Mouse (Mus musculus) stomach, postnatal 0 days (tissue): ENCODE results near the gene Cisd1. TPM values are rescaled to one million over a fixed set of nuclear protein-coding genes. Genes with fewer than 3 reads are reported as not detected.

Experiments
- ATAC-seq: fragments of 200-750 bp; cut with Nextera tagmentation; 2 replicates; pipeline ENCODE4 v1.8.0; 2017; ENCODE audit not compliant: low FRiP score, low TSS enrichment
- DNase-seq: peaks from one replicate; pipeline ENCODE4 v3.0.0-alpha.2; 2016; ENCODE audit warnings: low spot score
- H3K27ac ChIP-seq: fragments of 300-500 bp; sonication (generic); replicated peaks from 2 replicates; pipeline ENCODE4 v1.5.1; 2014; ENCODE audit warnings: mild to moderate bottlenecking, control low read depth
- H3K27me3 ChIP-seq: fragments of 300-500 bp; sonication (generic); 2 replicates; pipeline ENCODE4 v1.6.1; 2014; ENCODE audit warnings: low read length; ENCODE audit not compliant: control insufficient read depth, insufficient read depth
- H3K36me3 ChIP-seq: fragments of 300-500 bp; sonication (generic); 2 replicates; pipeline ENCODE4 v1.6.1; 2014; ENCODE audit warnings: low read length, mixed read lengths; ENCODE audit not compliant: control insufficient read depth, insufficient read depth
- H3K4me1 ChIP-seq: fragments of 300-500 bp; sonication (generic); replicated peaks from 2 replicates; pipeline ENCODE4 v1.6.1; 2014; ENCODE audit warnings: antibody characterized with exemption; ENCODE audit not compliant: control insufficient read depth, insufficient read depth
- H3K4me2 ChIP-seq: fragments of 300-500 bp; sonication (generic); replicated peaks from 2 replicates; pipeline ENCODE4 v1.6.1; 2014; ENCODE audit warnings: low read depth, mild to moderate bottlenecking, control low read depth, moderate library complexity
- H3K4me3 ChIP-seq: fragments of 300-500 bp; sonication (generic); 2 replicates; pipeline ENCODE4 v1.5.1; 2014; ENCODE audit warnings: low read depth, low read length, control low read depth
- H3K9ac ChIP-seq: fragments of 300-500 bp; sonication (generic); 2 replicates; pipeline ENCODE4 v1.6.1; 2014; ENCODE audit warnings: mild to moderate bottlenecking, low read length, control low read depth, mixed read lengths
- H3K9me3 ChIP-seq: fragments of 300-500 bp; sonication (generic); 2 replicates; pipeline ENCODE4 v1.6.1; 2016; ENCODE audit warnings: low read length; ENCODE audit not compliant: control insufficient read depth
- CTCF ChIP-seq: IDR thresholded peaks from 2 replicates; pipeline ENCODE4 v1.5.1; 2016; ENCODE audit warnings: antibody characterized with exemption, low read depth, mild to moderate bottlenecking, moderate library complexity
- EP300 ChIP-seq: optimal IDR thresholded peaks from 2 replicates; pipeline ENCODE3; 2016; ENCODE audit warnings: antibody characterized with exemption
- WGBS: fragments of 180-500 bp; shearing (Covaris S2); extraction: QIAGEN DNeasy Blood & Tissue Kit; methylation state at CpG from one replicate; pipeline ENCODE4 v1.1.7; 2014; 5-methylcytosine and 5-hydroxymethylcytosine counted together
- polyA plus RNA-seq: library from polyadenylated mRNA; unstranded; fragments of >200 nt; fragmentation: Nextera tagmentation; extraction: Ambion mirVana; gene quantifications from 2 replicates; pipeline ENCODE4 v1.2.1, GENCODE M21; 2015

Gene Cisd1
- polyA plus RNA-seq, 1 experiment from 2014 or later = 147 TPM

DNA sequence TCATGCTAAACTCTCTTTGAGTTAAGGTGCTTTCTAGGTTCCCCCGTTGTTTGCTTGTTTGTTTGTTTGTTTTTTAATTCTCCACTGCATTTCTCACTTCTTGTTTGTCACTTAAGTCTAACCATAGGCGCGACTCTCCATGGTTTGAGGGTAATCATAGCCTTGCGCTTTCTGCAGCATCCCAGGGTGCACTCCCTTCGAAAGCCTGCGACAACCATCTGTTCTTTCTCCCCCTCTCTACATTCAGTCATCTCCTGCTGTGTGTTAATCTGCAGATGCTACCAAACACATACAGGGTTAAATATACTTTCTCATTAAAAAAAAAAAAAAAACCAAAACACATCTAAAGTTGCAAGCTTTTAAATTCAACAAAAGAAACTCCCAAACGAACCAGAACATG is 28.3 kb downstream of the Cisd1 start:
- WGBS = 66% methylated on average over 7 of the region's 7 CpGs
- ATAC-seq (no peak), DNase-seq (no peak)
- Histone ChIP-seq H3K4me3 (no peak overlapping the region), H3K36me3 (no peaks in the 10 kb centered on the region), H3K4me1 (no peaks in the 10 kb centered on the region), H3K9ac (no peak overlapping the region), H3K27ac (no peak overlapping the region), H3K4me2 (no peak overlapping the region), H3K9me3 (no peaks in the 10 kb centered on the region), H3K27me3 (no peaks in the 10 kb centered on the region)
- TF ChIP-seq EP300 = no peak
- TF ChIP-seq CTCF = no peak

DNA sequence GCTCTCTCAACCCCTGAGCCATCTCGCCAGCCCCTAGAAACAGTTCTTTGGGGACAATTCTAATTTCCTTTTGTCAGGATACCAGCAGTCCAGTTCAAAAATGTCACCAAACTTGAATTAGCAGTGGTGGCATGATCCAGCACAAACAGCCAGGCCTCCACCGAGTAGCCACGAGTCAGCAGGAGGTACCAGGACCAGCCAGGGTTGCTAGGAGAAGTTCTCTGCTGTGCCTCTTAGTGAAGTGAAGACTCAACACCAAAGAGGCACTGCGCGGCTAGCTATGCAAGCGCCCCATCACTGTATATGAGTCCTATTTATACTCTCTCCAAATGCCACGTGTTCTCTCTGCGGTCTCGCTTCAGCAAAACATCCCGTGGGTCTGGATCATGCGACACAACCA is 28.7 kb downstream of the Cisd1 start:
- Histone ChIP-seq H3K9me3 (no peaks in the 10 kb centered on the region), H3K4me1 (no peaks in the 10 kb centered on the region), H3K27ac (no peak overlapping the region), H3K4me3 (no peak overlapping the region), H3K9ac (no peak overlapping the region), H3K27me3 (no peaks in the 10 kb centered on the region), H3K4me2 (no peak overlapping the region), H3K36me3 (no peaks in the 10 kb centered on the region)
- WGBS = 71% methylated on average over 11 of the region's 11 CpGs
- TF ChIP-seq CTCF = no peak
- TF ChIP-seq EP300 = no peak
- ATAC-seq (no peak), DNase-seq (no peak)

DNA sequence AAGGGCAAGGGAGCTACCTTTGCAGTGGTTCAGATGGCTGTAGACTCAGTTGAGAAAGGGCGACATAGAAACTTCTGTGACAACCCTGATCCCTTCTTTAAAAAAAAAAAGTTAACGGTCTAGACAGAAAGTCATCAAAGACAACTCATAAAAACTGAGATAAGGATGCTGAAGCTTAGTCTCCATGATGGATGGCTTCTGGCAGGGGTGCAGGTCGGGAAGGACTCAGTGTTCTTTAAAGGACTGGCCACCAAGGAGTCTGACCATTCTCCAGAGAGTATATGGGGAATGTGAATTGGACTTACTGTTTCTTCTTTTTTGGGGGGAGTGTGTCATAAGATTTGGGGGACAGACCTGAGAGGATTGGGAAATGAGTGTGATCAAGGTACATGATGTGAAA is 30.2 kb downstream of the Cisd1 start:
- Histone ChIP-seq H3K9ac (no peak overlapping the region), H3K4me2 (no peak overlapping the region), H3K4me3 (no peak overlapping the region), H3K27ac (no peak overlapping the region), H3K9me3 (no peaks in the 10 kb centered on the region), H3K36me3 (no peaks in the 10 kb centered on the region), H3K27me3 (no peaks in the 10 kb centered on the region), H3K4me1 (no peaks in the 10 kb centered on the region)
- no peak for TF ChIP-seq EP300
- TF ChIP-seq CTCF = no peak
- 64% methylated on average over 3 of the region's 3 CpGs for WGBS
- ATAC-seq (no peak), DNase-seq (no peak)

DNA sequence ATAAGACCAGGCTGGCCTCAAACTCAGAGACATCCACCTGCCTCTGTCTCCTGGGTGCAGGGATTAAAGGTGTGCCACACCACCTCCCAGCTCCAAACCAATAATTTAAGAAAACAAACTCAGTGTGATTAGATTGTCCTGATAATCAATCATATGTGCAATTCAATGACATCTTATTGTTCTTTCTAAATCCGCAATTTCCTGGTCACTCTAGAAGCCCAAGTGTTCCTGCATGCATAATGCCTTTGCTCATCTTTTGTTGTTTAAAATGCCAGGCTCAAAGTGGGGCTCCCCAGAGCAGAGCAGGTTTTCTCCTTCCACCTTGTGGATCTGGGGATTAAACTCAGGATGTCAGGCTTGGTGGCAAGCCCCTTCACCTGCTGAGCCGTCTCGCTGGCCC is 34.5 kb downstream of the Cisd1 start:
- H3K36me3 ChIP-seq = no peaks in the 10 kb centered on the region
- H3K27ac ChIP-seq = no peak overlapping the region
- DNase-seq = no peak
- no peak overlapping the region for H3K4me2 ChIP-seq
- no peaks in the 10 kb centered on the region for H3K4me1 ChIP-seq
- 40% methylated on average over 3 of the region's 3 CpGs for WGBS
- no peaks in the 10 kb centered on the region for H3K9me3 ChIP-seq
- TF ChIP-seq EP300 = no peak
- no peak for TF ChIP-seq CTCF
- H3K4me3 ChIP-seq = no peak overlapping the region
- no peak for ATAC-seq
- H3K27me3 ChIP-seq = no peaks in the 10 kb centered on the region
- no peak overlapping the region for H3K9ac ChIP-seq

DNA sequence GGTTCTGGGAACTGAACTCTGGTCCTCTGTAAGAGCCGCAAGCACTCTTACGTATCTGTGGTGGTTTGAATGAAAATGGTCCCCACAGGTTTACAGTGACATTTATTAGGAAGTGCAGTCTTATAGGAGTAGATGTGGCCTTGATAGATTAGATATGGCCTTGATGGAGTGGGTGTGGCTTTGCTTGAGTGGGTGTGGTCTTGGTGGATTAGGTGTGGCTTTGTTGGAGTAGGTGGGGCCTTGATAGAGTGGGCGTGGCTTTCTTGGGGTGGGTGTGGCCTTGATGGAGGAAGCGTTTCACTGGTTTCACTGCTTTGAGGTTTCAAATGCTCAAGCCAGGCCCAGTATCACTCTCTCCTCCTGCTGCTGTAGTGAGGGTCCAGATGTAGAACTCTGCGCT is 36.6 kb downstream of the Cisd1 start:
- no peaks in the 10 kb centered on the region for H3K9me3 ChIP-seq
- H3K27ac ChIP-seq = no peak overlapping the region
- WGBS = 78% methylated on average over 5 of the region's 5 CpGs
- H3K27me3 ChIP-seq = no peaks in the 10 kb centered on the region
- DNase-seq (no peak), ATAC-seq (no peak)
- H3K4me1 ChIP-seq = no peaks in the 10 kb centered on the region
- H3K36me3 ChIP-seq = no peaks in the 10 kb centered on the region
- no peak overlapping the region for H3K4me3 ChIP-seq
- no peak for TF ChIP-seq EP300
- TF ChIP-seq CTCF = no peak
- no peak overlapping the region for H3K9ac ChIP-seq
- no peak overlapping the region for H3K4me2 ChIP-seq

DNA sequence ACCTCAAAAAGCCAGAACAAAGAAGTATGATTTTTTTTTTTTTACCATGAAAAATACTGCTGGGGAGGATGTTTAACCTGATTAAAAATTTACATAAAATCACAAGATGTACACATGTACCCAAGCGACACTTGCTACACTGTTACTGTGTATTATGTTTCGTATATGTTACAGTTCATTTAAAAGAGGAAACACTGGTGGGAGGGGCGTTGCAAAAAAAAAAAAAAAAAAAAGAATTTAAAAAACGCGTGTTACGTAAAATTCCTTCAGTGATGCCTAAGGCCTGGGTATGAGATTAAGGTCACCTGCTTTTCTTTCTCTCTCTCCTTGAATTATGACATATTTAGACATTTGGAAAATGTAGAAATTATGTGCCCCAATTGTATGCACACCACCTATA is 38.0 kb downstream of the Cisd1 start:
- no peaks in the 10 kb centered on the region for H3K4me1 ChIP-seq
- H3K9ac ChIP-seq = no peak overlapping the region
- H3K36me3 ChIP-seq = no peaks in the 10 kb centered on the region
- no peak for ATAC-seq
- no peak overlapping the region for H3K27ac ChIP-seq
- no peak for TF ChIP-seq EP300
- no peak for TF ChIP-seq CTCF
- no peaks in the 10 kb centered on the region for H3K27me3 ChIP-seq
- no peak overlapping the region for H3K4me3 ChIP-seq
- no peaks in the 10 kb centered on the region for H3K9me3 ChIP-seq
- no peak for DNase-seq
- 65% methylated on average over 6 of the region's 6 CpGs for WGBS
- no peak overlapping the region for H3K4me2 ChIP-seq
